Mouse (Mus musculus) cerebellum, postnatal 14 days (tissue): Measurements from ENCODE around the gene Stat4.

Experiments
- DNase-seq, 2 experiments: peaks; one replicate each; pipeline ENCODE4 v3.0.0; 2021; ENCODE audit warnings: mixed read lengths in 2 of 2

The Stat4 gene

DNA sequence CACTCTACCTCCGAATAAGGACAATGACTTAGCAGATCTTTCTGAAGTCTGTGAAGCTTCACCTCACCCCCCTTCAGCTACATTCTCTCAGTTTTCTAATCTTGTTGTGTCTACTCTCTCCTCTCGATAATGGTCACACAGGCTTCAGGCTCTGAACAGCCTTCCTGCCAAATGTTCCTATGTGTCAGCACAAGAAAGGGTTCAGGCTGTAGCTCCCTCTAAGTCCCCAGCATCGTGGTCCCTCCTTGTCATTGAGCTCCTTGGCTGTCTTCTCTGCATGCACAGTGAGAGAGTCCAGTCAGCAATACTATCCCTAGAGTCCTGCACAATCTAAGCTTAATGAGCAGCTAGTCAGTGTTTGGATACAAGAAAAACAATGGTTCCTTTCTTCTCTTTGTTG, 124.3 kb downstream of the Stat4 start:
- no peak for DNase-seq

DNA sequence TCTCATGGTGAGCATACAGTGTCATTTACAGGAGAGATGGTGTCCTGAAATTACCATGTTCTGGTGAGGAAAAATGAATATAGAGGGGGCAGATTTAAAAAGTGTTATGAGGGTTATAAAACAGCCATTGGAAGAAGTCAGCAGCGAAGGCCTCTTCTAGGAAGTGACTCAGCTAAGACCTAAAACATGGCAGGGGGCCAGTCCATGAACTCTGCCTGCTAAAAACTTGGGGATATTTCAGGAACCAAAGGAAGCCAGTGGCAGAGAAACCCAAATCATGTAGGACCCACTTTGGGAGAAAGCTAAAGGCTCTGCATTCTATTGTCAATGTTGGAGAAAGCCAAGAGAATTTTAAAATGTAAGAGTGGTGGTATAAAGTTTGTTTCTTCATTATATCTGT, 125.4 kb downstream of the Stat4 start:
- peak in 1 of 2 experiments; percentile 12 for DNase-seq

DNA sequence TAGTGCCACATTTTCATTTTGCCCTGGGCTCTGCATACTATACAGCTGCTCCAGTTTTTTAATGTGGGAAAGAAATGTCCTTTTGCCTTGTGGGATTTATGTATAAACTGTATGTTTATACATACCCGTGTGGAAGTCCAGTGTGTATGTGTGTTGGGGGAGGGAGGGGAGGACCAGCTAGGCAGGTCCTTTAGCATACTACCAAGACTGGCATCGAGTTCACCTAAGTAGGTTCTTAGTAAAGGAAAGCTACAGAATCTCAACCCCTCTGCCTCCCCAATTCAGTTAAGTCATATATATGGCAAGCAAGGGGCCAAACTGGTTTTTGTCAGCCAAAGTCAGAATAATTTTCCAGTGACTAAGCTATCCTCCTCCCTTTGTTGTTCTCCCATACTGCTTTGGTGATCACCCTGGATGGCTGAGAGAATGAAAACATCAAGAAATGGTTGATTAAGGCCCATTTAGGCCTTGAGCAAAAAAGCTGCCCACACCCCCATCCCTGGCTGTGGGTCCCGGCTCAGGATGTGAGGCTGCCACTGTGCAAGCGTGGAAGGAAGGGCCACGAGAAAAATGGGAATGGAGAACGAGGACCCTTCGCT, 126.2 kb downstream of the Stat4 start:
- no peak for DNase-seq

DNA sequence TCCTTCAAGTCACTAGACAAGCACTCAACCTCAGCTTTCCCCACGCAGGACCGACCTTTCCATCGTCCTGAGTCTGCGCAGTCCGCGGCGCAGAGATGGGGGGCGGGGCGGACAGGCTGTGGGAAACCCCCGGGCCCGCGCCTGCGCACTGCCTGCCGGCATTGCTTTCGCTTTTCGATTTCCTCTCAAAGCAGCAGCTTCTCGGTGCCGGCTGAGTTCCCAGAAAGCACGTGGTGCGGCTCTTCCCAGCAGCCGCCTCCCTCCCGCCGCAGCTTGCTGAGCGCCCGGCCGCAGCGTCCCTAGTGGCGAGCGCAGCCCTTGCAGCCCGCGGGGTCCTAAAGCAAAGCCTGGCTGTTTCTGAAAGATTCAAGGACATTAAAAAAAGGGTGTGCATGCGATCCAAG, 126.7 kb downstream of the Stat4 start:
- DNase-seq: peak; percentile 100

DNA sequence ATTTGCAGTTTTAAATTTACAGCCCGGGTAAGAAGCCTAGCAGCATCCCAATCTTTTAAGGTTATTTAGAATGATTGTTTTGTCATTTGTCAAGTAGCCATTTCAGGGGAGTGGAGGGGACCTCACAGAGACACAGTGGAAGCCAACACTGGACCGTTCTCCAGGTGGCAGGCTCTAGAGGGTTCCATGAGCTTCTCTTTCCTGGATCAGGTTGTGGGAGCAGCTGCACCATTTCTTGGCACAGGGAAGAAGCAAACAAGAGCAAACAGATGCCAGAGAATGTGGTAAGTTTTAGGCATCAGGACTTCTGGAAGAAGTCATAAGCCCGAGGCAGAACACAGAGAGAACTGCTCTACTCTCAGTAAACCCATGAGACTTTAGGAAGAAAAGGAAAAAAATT, 129.5 kb downstream of the Stat4 start:
- no peak for DNase-seq

DNA sequence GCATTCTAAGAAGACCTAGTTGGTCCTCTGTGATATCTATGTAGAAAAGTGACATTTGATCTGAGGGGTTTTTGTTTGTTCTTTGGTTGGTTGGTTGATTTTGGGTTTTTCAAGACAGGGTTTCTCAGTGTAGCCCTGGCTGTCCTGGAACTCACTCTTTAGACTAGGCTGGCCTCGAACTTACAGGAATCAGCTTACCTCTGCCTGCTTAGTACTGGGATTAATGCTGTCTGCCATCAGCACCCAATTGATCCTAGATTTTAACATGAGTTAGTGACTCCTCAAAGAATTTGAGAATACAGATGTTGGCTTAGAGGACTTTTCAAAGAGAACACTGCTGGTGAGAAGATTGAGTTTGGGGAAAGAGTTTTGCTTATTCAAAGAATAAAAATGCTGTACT, 130.8 kb downstream of the Stat4 start:
- no peak for DNase-seq

DNA sequence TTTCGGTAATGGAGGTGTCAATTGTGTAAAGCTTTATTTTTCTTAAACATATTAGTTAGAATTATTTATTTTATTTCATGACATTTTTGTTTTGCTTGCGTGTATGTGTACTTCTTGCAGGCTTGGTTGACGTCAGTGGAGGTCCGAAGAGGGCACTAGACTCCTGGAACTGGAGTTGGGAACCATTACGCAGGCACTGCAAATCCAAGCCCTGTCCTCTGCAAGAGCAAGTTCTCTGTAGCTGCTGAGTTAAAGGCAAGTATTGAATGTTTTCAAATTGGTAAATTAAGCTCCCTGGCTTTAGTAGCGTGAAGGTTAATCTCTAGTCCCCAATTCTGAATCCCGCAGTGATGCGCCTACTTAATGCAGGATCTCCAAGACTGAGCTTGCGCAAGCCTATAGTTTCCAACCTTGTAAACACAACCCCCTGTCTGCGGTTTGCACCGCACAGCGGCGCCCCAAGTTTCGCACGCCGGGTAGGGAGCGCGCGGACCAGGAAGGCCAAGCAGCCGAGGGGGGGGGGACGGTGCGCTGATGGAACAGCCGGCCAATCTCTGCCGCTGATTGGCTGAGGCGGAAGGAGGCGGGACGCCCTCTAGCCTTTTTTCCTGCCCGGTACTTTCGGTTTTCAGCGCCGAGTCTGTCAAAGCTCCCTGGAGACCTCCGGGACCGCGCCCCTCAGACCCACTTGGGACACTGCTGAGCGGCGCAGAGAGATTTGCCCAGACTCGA, 132.1 kb downstream of the Stat4 start, which contains the start of gene Stat1:
Gene Stat1 (plus strand): TSS at position 581 of the 732 bp plus-strand sequence.
- DNase-seq: peak; percentile 92 to 94

DNA sequence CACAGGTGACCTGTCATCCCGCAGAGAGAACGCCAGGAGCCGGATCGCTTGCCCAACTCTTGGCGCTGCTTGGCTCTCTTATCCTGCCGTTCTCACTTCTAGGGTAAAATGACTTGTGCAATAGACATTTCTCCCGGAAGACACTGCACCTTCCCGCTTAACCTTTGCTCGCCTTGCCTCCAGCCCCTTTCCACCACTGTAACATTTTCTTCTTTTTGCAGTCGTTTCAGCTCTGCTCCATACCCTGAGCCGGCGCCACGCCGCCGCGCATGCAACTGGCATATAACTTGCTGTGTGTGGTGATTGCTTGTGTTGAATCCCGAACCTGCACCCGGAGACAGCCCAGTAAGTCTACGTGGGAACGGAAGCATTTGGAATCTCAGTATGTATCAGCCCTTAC, 132.7 kb downstream of the Stat4 start:
- no peak for DNase-seq

DNA sequence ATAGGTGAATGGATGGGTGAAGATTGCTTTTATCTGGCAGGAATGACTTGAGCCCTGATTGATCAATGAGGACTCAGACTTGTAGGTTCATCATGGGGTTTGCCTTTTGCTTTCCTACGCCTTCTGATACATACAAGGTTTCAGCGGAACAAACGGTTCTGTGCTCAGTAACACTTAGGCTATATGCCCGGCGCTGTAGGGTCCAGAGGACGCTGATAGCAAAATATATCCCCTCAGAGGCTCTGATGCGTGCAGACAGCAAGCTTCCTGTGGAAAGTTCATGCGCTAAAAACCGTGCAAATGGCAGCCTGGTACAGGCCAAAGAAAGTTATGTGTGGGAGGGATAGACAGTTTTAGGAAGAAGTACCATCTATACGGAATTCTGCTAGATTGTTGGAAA, 133.2 kb downstream of the Stat4 start:
- DNase-seq: no peak

DNA sequence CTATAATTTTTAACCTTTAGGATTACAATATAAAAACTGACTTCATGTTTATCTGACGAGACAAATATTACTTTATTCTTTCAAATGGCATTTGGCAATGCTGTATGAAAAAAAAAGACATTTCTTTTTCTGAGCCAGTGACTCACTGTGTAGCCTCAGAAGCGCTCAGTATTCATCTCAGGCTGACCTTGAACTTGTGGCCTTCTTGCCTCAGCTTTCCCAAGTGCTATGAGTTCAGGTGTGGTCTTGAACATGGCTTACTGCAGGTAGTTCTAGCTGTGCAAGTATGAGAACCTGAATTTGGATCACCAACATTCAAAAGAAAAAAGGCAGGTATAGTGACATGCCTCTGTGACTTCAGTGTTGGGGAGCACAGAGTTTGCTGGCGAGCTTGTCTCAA, 134.1 kb downstream of the Stat4 start:
- DNase-seq: no peak

DNA sequence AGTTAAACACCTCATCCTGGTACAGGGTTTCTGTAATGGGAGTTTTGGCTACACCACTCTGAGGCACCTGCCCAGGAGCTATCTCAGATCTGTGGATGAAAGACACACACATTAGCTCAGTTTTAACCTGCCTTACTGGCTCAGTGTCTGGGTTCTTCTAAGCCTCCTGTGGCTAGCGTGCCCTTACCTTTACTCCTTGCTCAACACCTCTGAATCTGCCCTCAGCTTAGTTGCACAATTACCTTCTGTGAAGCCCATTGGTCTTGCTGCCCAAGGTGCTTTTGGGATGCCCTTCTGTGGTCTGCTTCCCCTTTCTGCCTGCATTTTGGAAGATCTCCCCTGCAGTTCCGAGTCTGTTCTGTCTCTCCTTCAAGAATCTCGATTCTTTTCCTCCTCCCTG, 137.9 kb downstream of the Stat4 start:
- no peak for DNase-seq

DNA sequence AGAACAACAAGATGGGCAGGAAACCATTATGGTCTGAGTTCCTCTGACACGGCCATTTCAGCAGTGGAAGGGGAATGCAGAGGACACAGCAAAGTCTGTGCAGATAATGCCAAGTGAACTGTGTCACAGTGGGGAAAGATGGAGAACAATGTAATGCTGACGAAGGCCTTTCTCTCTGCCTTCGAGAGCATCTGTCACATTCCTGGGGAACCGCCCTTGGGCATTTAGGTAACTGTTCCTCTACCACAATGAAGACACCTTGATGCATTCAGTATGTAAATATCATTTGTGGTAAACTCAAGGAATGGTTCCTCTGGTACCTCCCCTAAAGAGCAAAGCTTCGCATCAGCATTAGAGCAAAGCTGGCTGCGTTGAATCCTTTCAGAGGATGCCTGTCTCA, 140.4 kb downstream of the Stat4 start:
- no peak for DNase-seq

DNA sequence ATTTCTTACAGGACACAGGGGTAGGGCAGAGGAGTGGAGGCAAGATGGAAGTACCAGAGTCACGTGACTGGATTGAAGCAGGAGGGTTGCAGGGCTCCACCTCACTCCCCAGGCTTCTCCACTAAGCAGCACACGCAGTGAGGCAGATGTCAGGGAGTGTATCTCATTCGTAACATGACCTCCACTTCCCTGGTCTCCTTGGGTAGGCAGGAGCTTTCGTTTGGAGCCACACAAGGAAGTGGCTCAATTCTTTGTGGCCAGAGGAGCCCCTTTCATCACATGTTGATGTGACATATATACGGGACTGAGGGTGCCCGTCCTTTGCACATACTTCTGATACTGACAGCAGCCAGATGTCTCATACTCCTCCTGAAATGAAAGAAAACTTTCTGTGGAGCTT, 142.8 kb downstream of the Stat4 start:
- no peak for DNase-seq

DNA sequence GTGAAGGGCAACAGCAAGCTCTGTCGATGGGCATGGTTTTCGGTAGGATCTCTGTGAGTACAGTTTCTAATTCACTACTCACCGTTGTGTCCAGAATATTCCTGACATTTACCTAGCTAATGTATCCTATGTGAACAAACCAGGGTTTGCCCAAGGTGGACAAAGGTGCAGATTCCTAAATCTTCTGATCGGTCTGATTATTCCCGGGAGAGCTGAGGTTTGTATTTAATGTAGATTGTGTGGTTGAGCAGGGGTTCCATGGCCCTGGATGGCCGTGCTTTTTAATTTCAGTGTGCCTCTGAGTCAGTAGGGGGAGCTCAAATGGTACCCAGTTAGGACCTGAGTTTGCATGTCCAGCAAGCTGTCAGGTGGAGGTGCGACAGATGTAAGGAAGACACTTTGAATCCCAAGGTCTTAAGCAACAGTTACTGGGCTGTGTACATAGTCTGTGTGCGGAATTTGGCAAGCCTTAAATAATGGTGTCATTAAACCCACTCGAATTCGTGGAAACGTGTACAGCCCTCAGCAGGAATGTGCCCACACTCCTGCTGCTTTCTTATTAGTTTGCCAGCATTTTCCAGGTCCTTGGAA, 144.9 kb downstream of the Stat4 start:
- DNase-seq: no peak

DNA sequence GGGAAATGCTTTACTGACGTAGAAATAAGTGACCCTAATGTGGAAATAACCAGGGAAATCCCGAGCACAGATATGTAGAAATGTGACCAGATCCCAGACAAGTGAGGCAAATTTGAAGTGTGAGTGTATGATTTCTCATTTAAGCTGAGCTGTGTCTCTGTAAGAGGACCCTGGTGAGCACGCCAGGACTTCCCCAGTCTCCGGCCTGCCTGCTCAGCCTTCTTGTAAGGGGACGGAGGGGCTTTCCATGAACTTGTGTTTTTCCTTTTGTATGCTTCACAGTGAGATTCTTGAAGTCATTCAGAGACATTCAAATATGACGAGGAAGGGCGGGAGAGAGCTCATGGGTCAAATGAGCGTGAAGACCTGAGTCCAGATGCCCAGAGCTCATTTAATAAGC, 146.3 kb downstream of the Stat4 start:
- DNase-seq: no peak

DNA sequence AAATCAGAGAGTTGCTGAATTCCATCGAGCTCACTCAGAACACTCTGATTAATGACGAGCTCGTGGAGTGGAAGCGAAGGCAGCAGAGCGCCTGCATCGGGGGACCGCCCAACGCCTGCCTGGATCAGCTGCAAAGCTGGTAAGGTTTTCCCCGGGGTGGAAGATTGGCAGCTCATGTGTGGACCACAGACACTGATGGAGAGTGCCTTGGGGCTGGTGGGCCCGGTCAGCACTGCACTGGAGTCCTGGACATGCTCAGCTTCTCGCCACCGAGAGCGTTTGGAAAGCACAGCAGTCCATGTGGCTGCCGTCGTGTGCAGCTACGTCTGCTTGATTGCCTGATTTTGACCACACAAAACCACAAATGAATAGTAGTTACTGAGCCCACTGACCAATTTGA, 150.3 kb downstream of the Stat4 start:
- DNase-seq: no peak

DNA sequence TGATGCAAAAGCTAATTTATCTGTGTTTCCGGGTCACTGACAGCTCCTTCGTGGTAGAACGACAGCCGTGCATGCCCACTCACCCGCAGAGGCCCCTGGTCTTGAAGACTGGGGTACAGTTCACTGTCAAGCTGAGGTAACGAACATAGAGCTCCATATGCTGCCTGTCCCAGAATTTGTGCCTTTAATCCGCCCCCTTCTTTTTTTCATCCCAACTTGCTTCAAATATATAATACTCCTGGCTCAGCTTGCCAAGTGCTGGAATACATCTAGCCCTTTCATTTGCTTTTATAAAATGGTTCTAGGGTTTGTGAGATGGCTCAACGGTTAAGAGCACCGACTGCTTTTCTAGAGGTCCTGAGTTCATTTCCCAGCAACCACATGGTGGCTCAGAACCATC, 153.6 kb downstream of the Stat4 start:
- DNase-seq: no peak

DNA sequence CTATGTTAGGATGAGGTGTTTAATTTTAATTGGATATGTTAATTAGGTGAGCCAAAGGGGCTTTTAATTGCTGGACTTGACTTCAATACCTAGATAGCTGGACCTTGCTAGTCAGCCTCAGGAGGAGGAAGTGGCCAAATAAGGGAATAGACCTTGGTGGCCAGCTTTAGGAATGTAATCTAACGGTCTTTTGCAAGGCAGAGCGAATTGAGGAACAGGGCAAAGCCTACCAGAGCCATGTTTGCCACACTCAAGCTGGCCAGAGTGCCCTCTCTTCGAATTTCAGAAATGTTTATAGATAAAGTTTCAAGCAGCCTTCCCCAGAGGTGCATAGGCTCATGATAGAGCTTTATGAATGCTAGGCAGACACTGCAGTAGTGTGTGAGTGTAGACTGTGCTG, 154.5 kb downstream of the Stat4 start:
- DNase-seq: no peak

DNA sequence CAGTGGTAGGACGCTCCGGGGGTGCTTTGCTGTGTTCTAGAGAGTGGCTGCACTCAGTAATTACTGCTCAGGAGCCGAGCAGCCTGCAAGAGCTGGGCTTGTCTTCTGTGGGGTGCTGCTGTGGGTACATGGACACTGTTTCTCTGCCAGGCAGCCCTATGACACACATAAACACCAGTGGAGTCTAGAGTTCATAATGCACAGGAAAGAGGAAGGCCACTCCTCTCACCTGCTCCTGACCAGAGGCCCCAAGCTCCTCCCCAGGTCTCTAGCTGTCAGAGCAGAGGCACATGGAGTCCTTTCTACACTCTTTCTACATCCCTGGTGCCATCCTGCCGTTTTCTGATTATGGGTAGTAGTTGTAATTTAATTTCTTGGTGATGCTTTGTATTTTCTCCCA, 155.2 kb downstream of the Stat4 start:
- no peak for DNase-seq

DNA sequence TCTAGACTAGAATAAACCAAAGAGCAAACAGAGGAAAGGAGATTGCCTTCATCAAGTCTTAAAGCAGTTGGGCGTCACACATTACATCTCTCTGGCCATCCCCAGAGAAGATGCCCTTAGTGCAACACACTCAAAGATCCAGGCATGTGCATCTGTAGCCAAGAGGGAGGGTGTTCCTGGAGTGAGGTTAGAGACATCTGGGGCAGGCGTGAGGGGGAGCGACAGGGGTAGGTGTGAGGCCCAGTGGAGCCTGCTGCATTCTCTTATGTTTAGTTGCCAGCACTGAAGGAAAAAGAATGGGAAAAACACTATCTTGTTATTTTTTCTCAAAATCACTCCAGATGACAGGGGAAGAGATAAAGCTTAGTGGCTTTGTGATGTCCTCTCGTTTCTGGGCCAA, 156.2 kb downstream of the Stat4 start:
- DNase-seq: no peak

DNA sequence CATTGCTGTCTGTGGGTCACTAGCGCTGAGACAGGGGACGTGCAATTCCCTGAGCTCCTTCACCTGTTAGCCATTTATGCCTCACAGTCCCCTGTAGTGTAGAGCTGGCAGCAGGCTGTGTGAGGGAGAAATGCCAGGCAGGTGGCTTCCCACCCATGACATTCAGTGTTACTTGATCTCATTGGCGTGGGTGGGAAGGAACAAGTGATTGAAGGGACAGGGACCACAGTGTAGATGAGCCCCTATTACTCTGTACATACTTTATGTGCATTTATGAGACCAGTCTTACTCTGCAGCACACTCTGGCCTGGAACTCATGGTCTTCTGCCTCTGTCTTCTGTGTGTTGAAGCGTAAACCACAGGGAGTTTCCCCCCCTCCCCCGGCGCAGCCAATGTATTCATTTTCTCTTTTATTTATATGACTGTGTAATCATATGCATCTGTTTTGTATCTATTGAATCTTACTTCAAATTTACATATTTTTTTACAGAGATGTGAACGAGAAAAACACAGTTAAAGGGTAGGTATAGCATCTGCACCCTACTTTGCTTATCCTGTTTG, 156.7 kb downstream of the Stat4 start:
- no peak for DNase-seq

DNA sequence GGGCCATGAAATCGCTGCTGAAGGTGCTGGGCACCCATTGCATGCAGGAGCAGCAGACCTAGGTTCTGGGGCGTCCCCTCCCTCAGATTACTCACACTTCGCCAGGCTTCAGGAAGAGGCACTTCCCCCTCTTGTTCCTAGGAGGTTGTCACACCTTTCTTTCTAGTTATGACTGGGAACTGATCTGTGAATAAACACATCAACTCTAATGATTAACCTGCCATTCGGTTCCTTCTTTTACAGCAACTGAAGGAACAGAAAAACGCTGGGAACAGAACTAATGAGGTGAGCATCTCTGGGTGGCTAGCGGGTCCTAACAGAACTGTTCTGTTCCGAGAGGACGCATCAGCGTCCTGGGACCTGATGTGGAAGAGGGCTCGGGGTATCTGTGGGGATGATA, 158.0 kb downstream of the Stat4 start:
- DNase-seq: no peak

DNA sequence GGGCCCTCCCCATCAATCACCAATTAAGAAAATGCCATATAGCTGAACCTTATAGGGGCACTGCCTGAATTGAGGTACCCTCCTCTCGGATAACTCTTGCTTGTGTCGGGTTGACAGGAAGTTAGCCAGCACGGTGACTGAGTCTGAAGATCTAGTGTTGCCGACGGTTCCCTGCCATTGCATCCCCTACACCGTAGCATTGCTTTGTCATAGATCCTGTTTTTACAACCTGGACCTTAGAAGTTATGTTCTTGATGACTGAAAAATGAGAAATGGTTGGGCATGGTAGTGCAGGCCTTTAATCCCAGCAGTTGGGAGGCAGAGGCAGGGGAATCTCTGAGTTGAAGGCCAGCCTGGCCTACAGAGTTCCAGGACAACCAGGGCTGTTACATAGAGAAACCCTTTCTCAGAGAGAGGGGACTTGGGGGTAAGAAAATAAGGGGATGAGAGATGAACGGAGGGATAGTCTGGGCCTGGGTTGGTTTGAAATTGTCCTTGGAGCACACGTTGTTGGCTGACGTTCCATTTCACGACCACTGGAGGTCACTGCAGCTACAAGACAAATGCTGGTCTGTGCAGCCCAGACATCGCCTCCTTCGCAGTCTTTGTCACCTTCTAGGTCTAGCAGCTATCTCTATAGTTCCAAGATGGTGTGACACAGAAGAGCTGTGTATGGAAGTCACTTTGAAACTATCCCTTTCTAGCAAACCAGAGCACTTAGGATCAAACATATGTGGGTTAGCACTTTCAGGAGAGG, 159.4 kb downstream of the Stat4 start:
- peak; percentile 85 to 87 for DNase-seq
